Mouse (Mus musculus) liver, embryonic 14.5 days (tissue): ENCODE results near the gene Itgb3bp. TPM values are rescaled to one million over a fixed set of nuclear protein-coding genes. Genes with fewer than 3 reads are reported as not detected.

ENCODE experiments used
- ATAC-seq: fragments of 200-750 bp; cut with Nextera tagmentation; 2 replicates; pipeline ENCODE4 v1.8.0; 2017; ENCODE audit warnings: moderate number of reproducible peaks, mild to moderate bottlenecking, moderate library complexity; ENCODE audit not compliant: insufficient read depth
- DNase-seq, 3 experiments: peaks; one replicate each; pipeline ENCODE4 v3.0.0-alpha.2; 2012 to 2013; ENCODE audit warnings: low read depth in 3 of 3, low spot score in 3 of 3
- H3K27ac ChIP-seq: fragments of 300-500 bp; sonication (generic); 2 replicates; pipeline ENCODE4 v1.5.1; 2014; ENCODE audit warnings: moderate library complexity, mild to moderate bottlenecking, control low read depth, inconsistent platforms
- H3K27me3 ChIP-seq: fragments of 300-500 bp; sonication (generic); 2 replicates; pipeline ENCODE4 v1.6.1; 2014; ENCODE audit warnings: mild to moderate bottlenecking, low read length, moderate library complexity; ENCODE audit not compliant: control insufficient read depth, insufficient read depth
- H3K36me3 ChIP-seq: fragments of 300-500 bp; sonication (generic); replicated peaks from 2 replicates; pipeline ENCODE4 v1.6.1; 2014; ENCODE audit warnings: low read depth; ENCODE audit not compliant: control insufficient read depth, insufficient read depth
- H3K4me1 ChIP-seq, 2 experiments: fragments of 200-500 bp in 1 of 2; fragments of 300-500 bp in 1 of 2; sonication (generic) in 1 of 2; replicated peaks; 2 replicates each; pipeline ENCODE4 v1.6.1; 2012 to 2014; ENCODE audit warnings: antibody characterized with exemption in 1 of 2, inconsistent platforms in 1 of 2, low read length in 1 of 2; ENCODE audit not compliant: control insufficient read depth in 2 of 2, insufficient read depth in 2 of 2
- H3K4me2 ChIP-seq: fragments of 300-500 bp; sonication (generic); 2 replicates; pipeline ENCODE4 v1.6.1; 2014; ENCODE audit warnings: low read depth, mild to moderate bottlenecking, control low read depth, moderate library complexity
- H3K4me3 ChIP-seq, 2 experiments: fragments of 200-500 bp in 1 of 2; fragments of 300-500 bp in 1 of 2; sonication (generic) in 1 of 2; 2 replicates each; pipeline ENCODE4 v1.5.1; 2012 to 2014; ENCODE audit warnings: low read depth in 2 of 2, low read length in 2 of 2, mild to moderate bottlenecking in 2 of 2, control low read depth in 1 of 2, inconsistent platforms in 1 of 2, moderate library complexity in 1 of 2; ENCODE audit not compliant: insufficient read depth in 1 of 2
- H3K9ac ChIP-seq: fragments of 300-500 bp; sonication (generic); replicated peaks from 2 replicates; pipeline ENCODE4 v1.6.1; 2014; ENCODE audit warnings: mild to moderate bottlenecking, control low read depth, moderate library complexity
- H3K9me3 ChIP-seq: fragments of 300-500 bp; sonication (generic); 2 replicates; pipeline ENCODE4 v1.6.1; 2016; ENCODE audit warnings: low read length, mixed read lengths; ENCODE audit not compliant: control insufficient read depth
- CTCF ChIP-seq: IDR thresholded peaks from 2 replicates; pipeline ENCODE4 v1.5.1; 2016; ENCODE audit warnings: antibody characterized with exemption, low read depth, control low read depth
- EP300 ChIP-seq: IDR thresholded peaks from 2 replicates; pipeline ENCODE4 v1.6.1; 2016; ENCODE audit warnings: antibody characterized with exemption, low read depth
- WGBS: fragments of 180-500 bp; shearing (Covaris S2); extraction: QIAGEN DNeasy Blood & Tissue Kit; methylation state at CpG from one replicate; pipeline ENCODE4 v1.1.7; 2014; ENCODE audit not compliant: insufficient replicate concordance; 5-methylcytosine and 5-hydroxymethylcytosine counted together
- polyA plus RNA-seq, 2 experiments: library from polyadenylated mRNA; depleted of rRNA in 1 of 2; stranded (reverse) in 1 of 2; unstranded in 1 of 2; fragments of >200 nt; fragmentation: Nextera tagmentation in 1 of 2; extraction: Ambion mirVana in 1 of 2; gene quantifications; 2 replicates each; pipeline versions ENCODE4 v1.2.1 to v1.2.3; 2012 to 2014

Itgb3bp gene
- polyA plus RNA-seq, 2 experiments = 4.6 to 24.8 TPM

GRCm38 (mm10) chr4:99957186-99957585, 27.6 kb upstream of the Itgb3bp start:
- Histone ChIP-seq H3K4me1 (no peaks in the 10 kb centered on the region; a peak in 1 of 4 replicates), H3K36me3 (no peaks in the 10 kb centered on the region), H3K9me3 (no peaks in the 10 kb centered on the region), H3K27ac (no peak overlapping the region), H3K4me2 (no peak overlapping the region), H3K27me3 (no peaks in the 10 kb centered on the region), H3K9ac (no peak overlapping the region), H3K4me3 (no peak overlapping the region)
- ATAC-seq = no peak
- 86% methylated on average over 4 of the region's 4 CpGs for WGBS
- DNase-seq = no peak
- TF ChIP-seq CTCF (no peak), EP300 (no peak)

GRCm38 (mm10) chr4:99955396-99955795, 25.8 kb upstream of the Itgb3bp start:
- ATAC-seq (no peak), DNase-seq (no peak)
- Histone ChIP-seq H3K9me3 (no peaks in the 10 kb centered on the region), H3K36me3 (no peaks in the 10 kb centered on the region), H3K27me3 (no peaks in the 10 kb centered on the region), H3K27ac (no peak overlapping the region), H3K4me1 (no peaks in the 10 kb centered on the region; a peak in 1 of 4 replicates), H3K4me3 (no peak overlapping the region), H3K4me2 (no peak overlapping the region), H3K9ac (no peak overlapping the region)
- TF ChIP-seq EP300 (no peak), CTCF (no peak)
- WGBS = 69% methylated on average over 10 of the region's 10 CpGs

GRCm38 (mm10) chr4:99953904-99954303, 24.3 kb upstream of the Itgb3bp start:
- TF ChIP-seq CTCF (no peak), EP300 (no peak)
- Histone ChIP-seq H3K4me3 (no peak overlapping the region), H3K27ac (no peak overlapping the region), H3K36me3 (no peaks in the 10 kb centered on the region), H3K4me1 (no peaks in the 10 kb centered on the region; a peak in 1 of 4 replicates), H3K9ac (no peak overlapping the region), H3K27me3 (no peaks in the 10 kb centered on the region), H3K9me3 (no peaks in the 10 kb centered on the region), H3K4me2 (no peak overlapping the region)
- ATAC-seq = no peak
- no peak for DNase-seq
- 65% methylated on average over 2 of the region's 2 CpGs for WGBS

GRCm38 (mm10) chr4:99947896-99948295, 18.3 kb upstream of the Itgb3bp start:
- ATAC-seq (no peak), DNase-seq (no peak)
- Histone ChIP-seq H3K27ac (no peak overlapping the region), H3K9me3 (no peaks in the 10 kb centered on the region), H3K36me3 (no peaks in the 10 kb centered on the region), H3K4me1 (no peaks in the 10 kb centered on the region), H3K4me2 (no peak overlapping the region), H3K4me3 (no peak overlapping the region), H3K27me3 (no peaks in the 10 kb centered on the region), H3K9ac (no peak overlapping the region)
- TF ChIP-seq EP300 (no peak), CTCF (no peak)
- WGBS = 76% methylated on average over 1 of the region's 1 CpGs

- no peak for ATAC-seq
- Histone ChIP-seq H3K27ac (no peak overlapping the region), H3K4me3 (no peak overlapping the region), H3K4me2 (no peak overlapping the region), H3K27me3 (no peaks in the 10 kb centered on the region), H3K9ac (no peak overlapping the region), H3K9me3 (no peaks in the 10 kb centered on the region), H3K36me3 (no peaks in the 10 kb centered on the region), H3K4me1 (no peaks in the 10 kb centered on the region)
- DNase-seq = no peak
- WGBS = 63% methylated on average over 1 of the region's 1 CpGs
- no peak for TF ChIP-seq EP300
- no peak for TF ChIP-seq CTCF
Observed at GRCm38 (mm10) chr4:99947192-99947591, 17.6 kb upstream of the Itgb3bp start.
